Mouse (Mus musculus): Measurements from ENCODE around the gene Dnmt3a. TPM values are rescaled to one million over a fixed set of nuclear protein-coding genes. Genes with fewer than 3 reads are reported as not detected.
"Not testable (repeated sequence)": the region's sequence is repeated elsewhere in the genome, so short reads cannot be mapped to it uniquely, and the experiment has no call there.

Gene Dnmt3a
- polyA plus RNA-seq, 1 experiment: 14.7 TPM

GRCm38 (mm10) chr12:3911831-3912348, 106.1 kb downstream of the Dnmt3a start:
- Histone ChIP-seq H3K4me3 (replicated peaks; ENCODE audit: extremely low read depth, low read depth, low read length) (no peak overlapping the region), H3K4me1 (ENCODE audit: control insufficient read depth, insufficient read depth, low read length) (no peaks in the 10 kb centered on the region)
- no peak for DNase-seq
- TF ChIP-seq POLR2A (IDR thresholded peaks at IDR 0.05; ENCODE audit: borderline replicate concordance, extremely low read depth, low read depth, low read length): no peak
- TF ChIP-seq CTCF (IDR thresholded peaks at IDR 0.05; ENCODE audit: insufficient read depth, low read length): no peak
- 81% methylated on average over 7 of the region's 7 CpGs for WGBS

DNA sequence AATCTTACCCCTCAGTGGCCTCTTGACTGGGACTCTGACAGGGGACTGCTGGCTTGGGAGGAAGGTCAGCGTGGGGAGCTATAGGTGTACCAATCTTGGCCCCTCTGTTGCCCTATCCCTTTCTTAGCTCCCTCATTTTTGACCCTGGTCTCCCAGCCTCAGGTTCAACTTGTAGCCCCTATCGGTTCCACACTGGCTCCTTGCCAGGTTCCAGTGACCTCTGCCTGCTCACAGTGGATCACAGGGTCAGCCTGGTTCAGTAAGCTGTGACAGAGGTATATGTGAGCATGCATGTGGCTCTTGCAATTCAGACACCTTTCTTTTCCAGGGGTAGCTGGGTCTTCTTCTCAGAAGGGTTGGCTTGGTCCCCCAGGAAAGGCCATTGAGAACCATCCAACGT, 110.0 kb downstream of the Dnmt3a start:
- no peaks in the 10 kb centered on the region for H3K4me1 ChIP-seq (ENCODE audit: control insufficient read depth, insufficient read depth, low read length)
- 80% methylated on average over 3 of the region's 3 CpGs for WGBS
- TF ChIP-seq POLR2A (IDR thresholded peaks at IDR 0.05; ENCODE audit: borderline replicate concordance, extremely low read depth, low read depth, low read length) (no peak), CTCF (IDR thresholded peaks at IDR 0.05; ENCODE audit: insufficient read depth, low read length) (no peak)
- no peak for DNase-seq
- H3K4me3 ChIP-seq (replicated peaks; ENCODE audit: extremely low read depth, low read depth, low read length): no peak overlapping the region

- TF ChIP-seq CTCF (IDR thresholded peaks at IDR 0.05; ENCODE audit: insufficient read depth, low read length): no peak
- TF ChIP-seq POLR2A (IDR thresholded peaks at IDR 0.05; ENCODE audit: borderline replicate concordance, extremely low read depth, low read depth, low read length): no peak
- H3K4me1 ChIP-seq (ENCODE audit: control insufficient read depth, insufficient read depth, low read length): no peaks in the 10 kb centered on the region
- no peak overlapping the region for H3K4me3 ChIP-seq (replicated peaks; ENCODE audit: extremely low read depth, low read depth, low read length)
- DNase-seq: no peak
- 33% methylated on average over 14 of the region's 14 CpGs for WGBS
These were observed 112.0 kb downstream of the Dnmt3a start for GRCm38 (mm10) chr12:3917668-3918341.

- 60% methylated on average over 3 of the region's 3 CpGs for WGBS
- no peak overlapping the region for H3K4me3 ChIP-seq (replicated peaks; ENCODE audit: extremely low read depth, low read depth, low read length)
- DNase-seq: no peak
- TF ChIP-seq POLR2A (IDR thresholded peaks at IDR 0.05; ENCODE audit: borderline replicate concordance, extremely low read depth, low read depth, low read length) (no peak), CTCF (IDR thresholded peaks at IDR 0.05; ENCODE audit: insufficient read depth, low read length) (no peak)
- H3K4me1 ChIP-seq (ENCODE audit: control insufficient read depth, insufficient read depth, low read length): no peaks in the 10 kb centered on the region
These were observed 112.8 kb downstream of the Dnmt3a start for GRCm38 (mm10) chr12:3918577-3918976.

GRCm38 (mm10) chr12:3919423-3919822, 113.6 kb downstream of the Dnmt3a start:
- H3K4me1 ChIP-seq (ENCODE audit: control insufficient read depth, insufficient read depth, low read length): no peaks in the 10 kb centered on the region
- DNase-seq: no peak
- TF ChIP-seq CTCF (IDR thresholded peaks at IDR 0.05; ENCODE audit: insufficient read depth, low read length) (no peak), POLR2A (IDR thresholded peaks at IDR 0.05; ENCODE audit: borderline replicate concordance, extremely low read depth, low read depth, low read length) (no peak)
- WGBS: 83% methylated on average over 3 of the region's 3 CpGs
- no peak overlapping the region for H3K4me3 ChIP-seq (replicated peaks; ENCODE audit: extremely low read depth, low read depth, low read length)

GRCm38 (mm10) chr12:3926127-3926526, 120.3 kb downstream of the Dnmt3a start:
- 5% methylated on average over 1 of the region's 1 CpGs for WGBS
- H3K4me1 ChIP-seq (ENCODE audit: control insufficient read depth, insufficient read depth, low read length): no peaks in the 10 kb centered on the region
- H3K4me3 ChIP-seq (replicated peaks; ENCODE audit: extremely low read depth, low read depth, low read length): no peak overlapping the region
- peak; percentile 76 for TF ChIP-seq CTCF (IDR thresholded peaks at IDR 0.05; ENCODE audit: insufficient read depth, low read length)
- no peak for TF ChIP-seq POLR2A (IDR thresholded peaks at IDR 0.05; ENCODE audit: borderline replicate concordance, extremely low read depth, low read depth, low read length)
- DNase-seq: peak; percentile 68

- no peak for DNase-seq
- Histone ChIP-seq H3K4me3 (replicated peaks; ENCODE audit: extremely low read depth, low read depth, low read length) (no peak overlapping the region), H3K4me1 (ENCODE audit: control insufficient read depth, insufficient read depth, low read length) (no peaks in the 10 kb centered on the region)
- TF ChIP-seq CTCF (IDR thresholded peaks at IDR 0.05; ENCODE audit: insufficient read depth, low read length) (peak; percentile 28; the same call in 1 of the 2 replicates), POLR2A (IDR thresholded peaks at IDR 0.05; ENCODE audit: borderline replicate concordance, extremely low read depth, low read depth, low read length) (no peak)
- WGBS: 67% methylated on average over 3 of the region's 3 CpGs
These were observed 123.0 kb downstream of the Dnmt3a start for GRCm38 (mm10) chr12:3928841-3929240.

DNA sequence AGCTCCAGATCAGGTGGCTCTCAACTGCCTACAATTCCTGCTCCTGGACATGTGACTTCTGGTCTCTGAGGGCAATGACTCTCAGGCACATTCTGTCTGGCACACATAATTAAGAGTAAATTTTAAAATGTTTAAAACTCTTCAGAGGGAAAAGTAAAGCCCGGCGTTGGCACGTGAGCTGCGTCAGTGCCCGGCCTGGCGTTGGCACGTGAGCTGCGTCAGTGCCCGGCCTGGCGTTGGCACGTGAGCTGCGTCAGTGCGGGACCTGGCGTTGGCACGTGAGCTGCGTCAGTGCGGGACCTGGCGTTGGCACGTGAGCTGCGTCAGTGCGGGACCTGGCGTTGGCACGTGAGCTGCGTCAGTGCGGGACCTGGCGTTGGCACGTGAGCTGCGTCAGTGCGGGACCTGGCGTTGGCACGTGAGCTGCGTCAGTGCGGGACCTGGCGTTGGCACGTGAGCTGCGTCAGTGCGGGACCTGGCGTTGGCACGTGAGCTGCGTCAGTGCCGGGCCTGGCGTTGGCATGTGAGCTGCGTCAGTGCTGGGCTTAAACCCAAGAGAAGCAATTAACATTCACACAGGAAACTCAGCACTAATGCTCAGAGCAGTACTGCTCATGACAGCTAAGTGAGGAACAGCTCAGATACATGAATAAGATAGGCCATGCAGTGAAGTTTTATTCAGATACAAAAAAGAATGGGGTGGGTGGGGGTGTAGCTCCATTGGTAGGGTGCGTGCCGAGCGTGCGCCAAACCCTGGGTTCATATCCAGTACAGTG, 124.5 kb downstream of the Dnmt3a start:
- 85% methylated on average over 36 of the region's 47 CpGs for WGBS
- not testable (repeated sequence) for DNase-seq; H3K4me1 ChIP-seq (ENCODE audit: control insufficient read depth, insufficient read depth, low read length); H3K4me3 ChIP-seq (replicated peaks; ENCODE audit: extremely low read depth, low read depth, low read length)

GRCm38 (mm10) chr12:3942026-3942425, 136.2 kb downstream of the Dnmt3a start:
- no peak for DNase-seq
- 52% methylated on average over 11 of the region's 11 CpGs for WGBS
- Histone ChIP-seq H3K4me3 (replicated peaks; ENCODE audit: extremely low read depth, low read depth, low read length) (no peak overlapping the region), H3K4me1 (ENCODE audit: control insufficient read depth, insufficient read depth, low read length) (no peaks in the 10 kb centered on the region)
- TF ChIP-seq POLR2A (IDR thresholded peaks at IDR 0.05; ENCODE audit: borderline replicate concordance, extremely low read depth, low read depth, low read length) (no peak), CTCF (IDR thresholded peaks at IDR 0.05; ENCODE audit: insufficient read depth, low read length) (no peak)

Measured in lung, adult 2 months (tissue).